Mouse (Mus musculus) myocyte (in vitro differentiated cells): ENCODE measurements around the gene Gpx7.

Source experiments
- CEBPB ChIP-seq: IDR thresholded peaks from 2 replicates; pipeline ENCODE4 v1.6.1; 2011; ENCODE audit warnings: mild to moderate bottlenecking, moderate library complexity; ENCODE audit not compliant: poor library complexity, insufficient read depth, severe bottlenecking
- E2F4 ChIP-seq: IDR thresholded peaks from one replicate; pipeline ENCODE4 v1.6.1; 2011; ENCODE audit warnings: mild to moderate bottlenecking, control low read depth, moderate library complexity; ENCODE audit not compliant: insufficient read depth
- MAX ChIP-seq: IDR thresholded peaks from one replicate; pipeline ENCODE4 v1.6.1; 2011; ENCODE audit warnings: low read depth, mild to moderate bottlenecking, control low read depth
- MYOD1 ChIP-seq, 3 experiments: IDR thresholded peaks; one replicate each; pipeline ENCODE4 v1.6.1; 2011; ENCODE audit warnings: control low read depth in 2 of 3, low read depth in 2 of 3, mild to moderate bottlenecking in 2 of 3, moderate library complexity in 1 of 3; ENCODE audit not compliant: insufficient read length in 2 of 3, control insufficient read depth in 1 of 3
- MYOG ChIP-seq, 3 experiments: IDR thresholded peaks; one replicate each; pipeline ENCODE4 v1.6.1; 2011; ENCODE audit warnings: control low read depth in 2 of 3, low read depth in 2 of 3, mild to moderate bottlenecking in 2 of 3; ENCODE audit not compliant: insufficient read length in 2 of 3, control insufficient read depth in 1 of 3, insufficient read depth in 1 of 3
- POLR2A ChIP-seq: IDR thresholded peaks from one replicate; pipeline ENCODE4 v1.6.1; 2011; ENCODE audit warnings: low read depth, mild to moderate bottlenecking, control low read depth, moderate library complexity; ENCODE audit not compliant: insufficient read length
- POLR2AphosphoS2 ChIP-seq: IDR thresholded peaks from one replicate; pipeline ENCODE4 v1.6.1; 2011; ENCODE audit warnings: low read depth, control low read depth; ENCODE audit not compliant: insufficient read length
- REST ChIP-seq: IDR thresholded peaks from one replicate; pipeline ENCODE4 v1.6.1; 2011; ENCODE audit warnings: mild to moderate bottlenecking, control low read depth, moderate library complexity; ENCODE audit not compliant: insufficient read depth, insufficient read length
- TCF12 ChIP-seq: IDR thresholded peaks from one replicate; pipeline ENCODE4 v1.6.1; 2011; ENCODE audit warnings: mild to moderate bottlenecking, control low read depth; ENCODE audit not compliant: poor library complexity, insufficient read depth, severe bottlenecking
- USF1 ChIP-seq: IDR thresholded peaks from one replicate; pipeline ENCODE4 v1.6.1; 2011; ENCODE audit warnings: low read depth, mild to moderate bottlenecking, control low read depth, moderate library complexity

GRCm38 (mm10) chr4:108406138-108406860, 462 bp downstream of the Gpx7 start:
- no peak for TF ChIP-seq POLR2A
- TF ChIP-seq MYOD1 (IDR thresholded peaks at IDR 0.05; ENCODE audit: control insufficient read depth in 1 of 3, insufficient read length in 2 of 3, low read depth in 2 of 3) = no peak
- no peak for TF ChIP-seq POLR2AphosphoS2
- TF ChIP-seq MAX = no peak
- no peak for TF ChIP-seq CEBPB
- no peak for TF ChIP-seq USF1
- no peak for TF ChIP-seq TCF12
- no peak for TF ChIP-seq REST
- no peak for TF ChIP-seq E2F4
- no peak for TF ChIP-seq MYOG (IDR thresholded peaks at IDR 0.05; ENCODE audit: control insufficient read depth in 1 of 3, insufficient read depth in 1 of 3, insufficient read length in 2 of 3, low read depth in 2 of 3)
